Mouse (Mus musculus) midbrain, embryonic 11.5 days (tissue): ENCODE results near the gene Hsd17b11. TPM values are rescaled to one million over a fixed set of nuclear protein-coding genes. Genes with fewer than 3 reads are reported as not detected.
A peak's percentile ranks its signal among the peaks of the same experiment; 100 is the strongest.

Source experiments
- ATAC-seq: fragments of 200-750 bp; cut with Nextera tagmentation; 2 replicates; pipeline ENCODE4 v1.8.0; 2017; ENCODE audit warnings: moderate TSS enrichment, moderate library complexity; ENCODE audit not compliant: low FRiP score
- DNase-seq: peaks from one replicate; pipeline ENCODE4 v3.0.0; 2015; ENCODE audit warnings: low spot score; ENCODE audit errors: missing footprints
- H3K27ac ChIP-seq: fragments of 300-500 bp; sonication (generic); 2 replicates; pipeline ENCODE4 v1.5.1; 2014; ENCODE audit warnings: low read depth, low read length
- H3K27me3 ChIP-seq: fragments of 300-500 bp; sonication (generic); 2 replicates; pipeline ENCODE4 v1.6.1; 2014; ENCODE audit warnings: mild to moderate bottlenecking, low read length, moderate library complexity, mixed read lengths; ENCODE audit not compliant: control insufficient read depth, insufficient read depth
- H3K36me3 ChIP-seq: fragments of 300-500 bp; sonication (generic); 2 replicates; pipeline ENCODE4 v1.6.1; 2014; ENCODE audit warnings: mild to moderate bottlenecking, low read length, moderate library complexity, mixed read lengths; ENCODE audit not compliant: control insufficient read depth, insufficient read depth
- H3K4me1 ChIP-seq: fragments of 300-500 bp; sonication (generic); 2 replicates; pipeline ENCODE4 v1.6.1; 2014; ENCODE audit warnings: low read length; ENCODE audit not compliant: control insufficient read depth, insufficient read depth
- H3K4me2 ChIP-seq: fragments of 300-500 bp; sonication (generic); 2 replicates; pipeline ENCODE4 v1.6.1; 2014; ENCODE audit warnings: mild to moderate bottlenecking, moderate library complexity
- H3K4me3 ChIP-seq: fragments of 300-500 bp; sonication (generic); 2 replicates; pipeline ENCODE4 v1.5.1; 2014; ENCODE audit warnings: low read depth, low read length
- H3K9ac ChIP-seq: fragments of 300-500 bp; sonication (generic); 2 replicates; pipeline ENCODE4 v1.6.1; 2014; ENCODE audit warnings: low read length
- H3K9me3 ChIP-seq: fragments of 300-500 bp; sonication (generic); 2 replicates; pipeline ENCODE4 v1.6.1; 2016; ENCODE audit warnings: low read length; ENCODE audit not compliant: control insufficient read depth
- WGBS: fragments of 180-500 bp; shearing (Covaris S2); extraction: QIAGEN DNeasy Blood & Tissue Kit; methylation state at CpG from one replicate; pipeline ENCODE4 v1.1.7; 2014; 5-methylcytosine and 5-hydroxymethylcytosine counted together
- polyA plus RNA-seq: library from polyadenylated mRNA; unstranded; fragments of >200 nt; fragmentation: Nextera tagmentation; extraction: Ambion mirVana; gene quantifications from 2 replicates; pipeline ENCODE4 v1.2.1, GENCODE M21; 2014

Gene Hsd17b11
- 1.1 TPM in 2 replicates for polyA plus RNA-seq

DNA sequence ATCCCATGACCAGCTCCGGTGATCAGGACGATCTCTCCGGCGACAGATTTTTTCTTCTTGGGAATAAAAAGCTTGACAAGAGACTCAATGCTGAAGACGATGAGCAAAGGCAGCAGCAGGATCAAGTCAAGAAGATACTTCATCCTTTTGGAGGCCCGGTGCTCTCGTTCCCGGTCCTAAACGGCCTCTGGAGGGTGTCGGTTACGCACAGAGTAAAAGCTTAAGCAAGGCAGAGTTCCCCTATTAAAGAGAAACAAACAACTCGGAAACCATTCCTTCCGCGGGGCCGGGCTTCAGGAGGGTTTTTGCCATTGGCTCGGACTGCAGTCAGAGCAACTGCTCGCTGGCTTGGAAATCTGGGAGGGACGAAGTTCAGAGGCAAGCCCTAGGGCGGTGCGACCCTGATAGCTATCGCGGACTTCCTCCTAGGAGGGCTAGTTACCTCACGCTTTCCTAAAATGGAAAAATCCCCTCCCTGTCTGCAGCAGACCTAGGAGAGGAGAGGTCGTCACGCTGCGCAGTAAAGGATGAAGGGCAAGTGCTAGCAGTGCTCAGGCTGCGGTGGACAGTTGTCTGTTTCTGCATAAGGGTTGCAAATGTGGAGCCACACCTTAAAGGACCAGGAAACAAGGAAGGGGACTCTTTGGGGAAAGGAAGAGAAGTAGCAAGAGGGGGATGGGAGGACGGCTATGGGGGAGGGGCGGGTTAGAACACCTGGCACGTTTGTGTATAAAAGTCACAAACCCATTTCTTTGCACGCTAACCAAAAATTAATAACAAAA is at the start of gene Hsd17b11:
Gene Hsd17b11 (minus strand): TSS at position 323 of the 782 bp plus-strand sequence.
- Histone ChIP-seq H3K4me3 (peak within 1 kb of the TSS; percentile 27), H3K9me3 (no peaks in the 10 kb centered on the region), H3K9ac (peak within 1 kb of the TSS; percentile 61), H3K4me1 (no peaks in the 10 kb centered on the region), H3K36me3 (no peaks in the 10 kb centered on the region), H3K27ac (no peak within 1 kb of the TSS), H3K4me2 (peak within 1 kb of the TSS; percentile 67), H3K27me3 (peaks cover 2% of the 10 kb centered on the region; the same call in 1 of the 2 replicates)
- DNase-seq (peak; percentile 96), ATAC-seq (peak; percentile 82)
- WGBS = 2% methylated on average over 31 of the region's 31 CpGs

DNA sequence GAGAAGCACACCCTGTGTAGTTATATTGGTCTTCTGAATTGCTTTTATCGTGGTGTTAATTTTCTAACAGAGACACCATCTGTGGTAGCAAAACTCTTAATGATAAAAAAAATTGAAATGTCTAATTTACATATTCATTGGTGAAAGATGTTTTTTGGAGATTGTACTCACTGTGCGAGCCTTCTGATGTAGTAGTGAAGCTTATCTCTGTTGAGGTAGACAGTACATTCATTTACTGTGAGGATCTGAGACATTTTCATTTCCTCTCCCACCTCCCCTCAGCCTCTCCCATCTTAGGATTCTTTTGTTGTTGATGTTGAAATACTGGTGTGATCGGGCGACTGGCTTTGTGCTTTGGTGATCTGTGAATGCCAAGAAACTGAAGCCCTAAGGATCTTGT is 49.3 kb upstream of the Hsd17b11 start:
- H3K27me3 ChIP-seq = no peaks in the 10 kb centered on the region; the same call in 1 of the 2 replicates
- no peaks in the 10 kb centered on the region for H3K9me3 ChIP-seq
- ATAC-seq (no peak), DNase-seq (no peak)
- peaks cover 11% of the 10 kb centered on the region for H3K4me1 ChIP-seq
- no peak overlapping the region for H3K9ac ChIP-seq
- no peaks in the 10 kb centered on the region for H3K36me3 ChIP-seq
- WGBS = 82% methylated on average over 4 of the region's 4 CpGs
- no peak overlapping the region for H3K4me3 ChIP-seq
- no peak overlapping the region for H3K27ac ChIP-seq
- H3K4me2 ChIP-seq = no peak overlapping the region

DNA sequence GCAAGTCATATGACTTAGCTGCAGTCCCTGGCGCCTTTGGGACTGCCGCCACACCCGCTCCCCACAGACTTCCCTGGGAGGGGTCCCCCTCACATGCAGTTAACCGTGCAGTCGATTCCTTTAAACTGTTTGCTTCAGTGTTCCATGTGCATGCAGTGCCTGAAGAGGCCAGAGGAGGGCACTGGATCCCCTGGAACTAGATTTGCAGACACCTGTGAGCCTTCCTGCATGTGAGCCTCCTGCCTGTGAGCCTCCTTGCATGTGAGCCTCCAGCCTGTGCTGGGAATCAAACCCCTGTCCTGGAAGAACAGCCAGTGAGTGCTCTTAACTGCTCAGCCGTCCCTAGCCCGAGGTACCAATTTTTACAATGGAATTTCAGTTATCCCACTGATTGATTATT is 47.0 kb upstream of the Hsd17b11 start:
- no peak for ATAC-seq
- Histone ChIP-seq H3K4me3 (no peak overlapping the region), H3K9ac (no peak overlapping the region), H3K27ac (no peak overlapping the region), H3K27me3 (no peaks in the 10 kb centered on the region; the same call in 1 of the 2 replicates), H3K9me3 (no peaks in the 10 kb centered on the region), H3K4me1 (peaks cover 9% of the 10 kb centered on the region), H3K4me2 (no peak overlapping the region), H3K36me3 (no peaks in the 10 kb centered on the region)
- 84% methylated on average over 7 of the region's 7 CpGs for WGBS
- no peak for DNase-seq

DNA sequence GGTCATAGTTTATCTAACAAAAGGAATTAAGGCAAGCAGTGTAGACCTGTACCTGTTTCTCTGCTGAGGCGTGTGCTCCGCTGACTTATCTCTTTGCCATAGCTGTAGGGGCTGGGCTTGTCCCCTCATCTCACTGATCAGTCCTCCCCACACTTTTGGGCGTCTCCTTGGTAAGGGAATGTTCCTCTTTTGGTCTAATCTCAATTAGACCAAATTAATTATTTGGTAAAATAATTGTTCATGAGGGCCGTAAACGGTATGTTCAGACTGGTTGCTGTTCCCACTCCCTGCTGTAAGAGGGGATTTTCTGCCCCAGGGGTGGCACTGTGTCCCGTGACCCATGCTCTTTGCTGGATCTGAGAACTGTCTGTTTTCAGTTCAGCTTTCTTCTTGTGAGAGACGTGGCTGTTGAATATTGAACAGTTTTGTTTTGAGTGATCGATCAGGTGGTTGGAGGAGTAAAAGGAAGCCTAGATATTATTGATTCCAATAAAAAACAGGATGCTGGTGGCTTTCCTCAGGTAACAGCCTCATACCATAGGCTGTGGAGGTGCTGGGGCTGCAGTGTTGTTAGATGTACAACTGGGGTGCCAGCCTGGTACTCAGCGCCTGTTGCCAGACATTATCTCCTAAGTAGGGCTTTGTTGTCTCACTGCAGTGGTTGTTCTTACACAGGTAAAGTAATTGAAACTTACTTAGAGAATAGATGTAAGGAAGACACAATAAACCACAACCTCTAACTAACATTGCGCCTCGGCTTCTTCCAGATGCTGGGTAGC is 41.2 kb upstream of the Hsd17b11 start:
- no peak for ATAC-seq
- Histone ChIP-seq H3K4me1 (no peaks in the 10 kb centered on the region), H3K9me3 (no peaks in the 10 kb centered on the region), H3K27ac (no peak overlapping the region), H3K4me2 (no peak overlapping the region), H3K9ac (no peak overlapping the region), H3K36me3 (no peaks in the 10 kb centered on the region; the same call in 1 of the 2 replicates), H3K27me3 (no peaks in the 10 kb centered on the region), H3K4me3 (no peak overlapping the region)
- WGBS = 86% methylated on average over 11 of the region's 11 CpGs
- no peak for DNase-seq

DNA sequence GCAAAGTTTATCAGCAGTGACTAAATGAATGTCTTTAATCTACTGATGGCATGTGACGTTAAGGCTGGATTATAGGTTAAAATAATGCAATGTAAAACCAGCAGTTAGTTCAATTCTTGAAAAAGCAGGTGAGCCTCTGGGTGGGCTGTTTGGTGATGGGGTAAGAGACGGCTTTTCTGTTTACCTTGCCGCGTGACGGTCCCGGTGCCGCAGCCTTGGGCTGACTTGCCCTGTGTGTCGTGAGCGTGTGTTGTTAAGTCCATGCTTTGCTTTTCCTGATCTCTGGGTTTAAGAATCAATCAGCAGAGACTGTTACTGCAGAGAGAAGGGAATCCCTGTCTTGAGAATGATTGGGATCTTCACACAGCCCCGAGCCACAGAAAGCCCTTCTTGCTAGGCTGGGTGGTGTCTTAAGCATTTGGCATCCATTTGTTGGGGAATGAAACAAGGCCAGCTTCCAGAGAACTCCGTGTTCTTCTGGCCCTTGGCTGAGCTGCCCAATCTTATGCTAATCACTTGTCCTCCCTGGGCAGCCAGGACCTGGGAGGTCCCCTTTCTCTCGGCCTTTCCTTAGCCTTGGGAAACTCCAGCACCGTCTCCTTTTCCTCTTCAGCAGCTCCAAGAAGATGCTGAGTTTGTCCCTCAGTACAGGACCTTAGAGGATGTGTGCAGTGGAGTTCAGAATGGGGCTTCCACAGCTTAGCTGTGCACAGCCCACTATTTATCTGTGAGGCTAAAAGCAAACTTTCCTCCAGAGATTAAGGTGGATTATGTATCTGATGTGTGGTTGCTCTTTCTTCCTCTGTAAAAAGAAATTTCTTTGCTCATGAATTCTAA is 40.4 kb upstream of the Hsd17b11 start:
- Histone ChIP-seq H3K9ac (no peak overlapping the region), H3K27ac (no peak overlapping the region), H3K36me3 (no peaks in the 10 kb centered on the region; the same call in 1 of the 2 replicates), H3K4me3 (no peak overlapping the region), H3K4me2 (no peak overlapping the region), H3K27me3 (no peaks in the 10 kb centered on the region), H3K9me3 (no peaks in the 10 kb centered on the region), H3K4me1 (no peaks in the 10 kb centered on the region)
- 74% methylated on average over 13 of the region's 13 CpGs for WGBS
- ATAC-seq (no peak), DNase-seq (no peak)

DNA sequence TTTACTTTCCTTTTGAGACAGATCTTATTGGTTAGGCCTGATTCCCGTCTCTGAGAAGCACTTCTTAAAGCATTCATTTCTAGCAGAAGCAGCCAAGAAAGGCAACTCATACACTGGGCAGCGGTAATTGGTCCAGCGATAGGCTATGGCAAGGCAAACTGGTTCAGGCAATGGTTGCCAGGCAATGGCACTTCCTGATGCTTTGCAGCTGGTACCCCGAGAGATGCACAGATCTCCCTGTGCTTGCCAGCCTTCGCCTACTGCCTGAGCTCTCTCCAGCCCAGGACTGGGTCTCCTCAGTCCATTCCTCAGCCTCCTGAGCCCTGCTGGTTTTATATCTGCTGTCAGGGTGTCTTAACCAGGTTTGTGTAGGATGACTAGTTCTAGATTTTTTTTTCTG is 38.7 kb upstream of the Hsd17b11 start:
- 93% methylated on average over 5 of the region's 5 CpGs for WGBS
- Histone ChIP-seq H3K27me3 (no peaks in the 10 kb centered on the region), H3K9ac (no peak overlapping the region), H3K4me1 (no peaks in the 10 kb centered on the region), H3K9me3 (no peaks in the 10 kb centered on the region), H3K4me3 (no peak overlapping the region), H3K27ac (no peak overlapping the region), H3K36me3 (no peaks in the 10 kb centered on the region; the same call in 1 of the 2 replicates), H3K4me2 (no peak overlapping the region)
- no peak for ATAC-seq
- DNase-seq = no peak

DNA sequence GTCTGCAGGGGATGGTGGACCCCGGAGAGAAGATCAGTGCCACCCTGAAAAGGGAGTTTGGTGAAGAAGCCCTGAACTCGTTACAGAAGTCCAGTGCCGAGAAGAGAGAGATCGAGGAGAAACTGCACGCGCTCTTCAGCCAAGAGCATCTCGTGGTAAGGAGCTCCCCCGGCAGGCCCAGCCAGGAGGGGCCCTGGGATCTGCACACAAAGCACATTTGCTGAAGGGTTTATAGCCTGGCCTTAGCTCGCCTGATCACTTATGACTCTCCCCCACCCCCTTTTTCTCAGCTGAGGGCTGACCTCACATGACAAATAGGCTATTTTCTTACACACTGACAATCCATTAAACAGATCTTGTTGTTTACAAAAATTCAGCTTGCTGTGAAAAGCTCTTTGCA is 37.9 kb upstream of the Hsd17b11 start:
- Histone ChIP-seq H3K27ac (no peak overlapping the region), H3K4me1 (no peaks in the 10 kb centered on the region), H3K27me3 (no peaks in the 10 kb centered on the region), H3K4me2 (no peak overlapping the region), H3K4me3 (no peak overlapping the region), H3K36me3 (no peaks in the 10 kb centered on the region; the same call in 1 of the 2 replicates), H3K9ac (no peak overlapping the region), H3K9me3 (no peaks in the 10 kb centered on the region)
- no peak for ATAC-seq
- DNase-seq = no peak
- WGBS = 84% methylated on average over 9 of the region's 9 CpGs

DNA sequence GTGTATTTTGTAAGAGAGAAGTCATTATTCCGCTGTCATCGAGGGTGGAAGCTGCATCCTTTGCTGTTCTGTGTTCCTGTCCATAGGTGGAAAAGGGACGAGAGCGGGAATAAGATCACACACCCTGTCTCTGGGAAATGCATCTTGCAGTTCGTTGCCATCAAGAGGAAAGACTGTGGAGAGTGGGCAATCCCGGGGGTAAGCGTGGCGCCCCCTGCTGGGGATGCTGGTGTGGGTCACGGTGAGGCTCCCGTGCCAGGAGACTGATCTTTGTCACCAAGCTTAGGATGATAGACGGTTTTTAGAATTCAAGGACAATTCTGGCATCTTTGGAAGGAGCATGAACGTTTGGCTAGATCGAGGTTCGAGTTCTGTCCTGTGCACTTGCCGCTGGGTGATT is 36.3 kb upstream of the Hsd17b11 start:
- WGBS = 62% methylated on average over 15 of the region's 15 CpGs
- Histone ChIP-seq H3K27me3 (no peaks in the 10 kb centered on the region), H3K4me3 (no peak overlapping the region), H3K4me2 (no peak overlapping the region), H3K9me3 (no peaks in the 10 kb centered on the region), H3K9ac (no peak overlapping the region), H3K27ac (no peak overlapping the region), H3K36me3 (no peaks in the 10 kb centered on the region; the same call in 1 of the 2 replicates), H3K4me1 (no peaks in the 10 kb centered on the region)
- DNase-seq (no peak), ATAC-seq (0 out of 2 replicates have a peak, but pooled peaks have one; percentile 9)
